Mouse (Mus musculus) spleen, adult 2 months (tissue): Measurements from ENCODE around the gene Mrpl16.

Experiments
- CTCF ChIP-seq: fragments of 200-500 bp; IDR thresholded peaks from 2 replicates; pipeline ENCODE4 v1.5.1; 2011; ENCODE audit warnings: mild to moderate bottlenecking, inconsistent platforms; ENCODE audit not compliant: insufficient read depth, insufficient read length, insufficient replicate concordance; ENCODE audit errors: extremely low read depth
- POLR2A ChIP-seq: fragments of 200-500 bp; IDR thresholded peaks from 2 replicates; pipeline ENCODE4 v1.6.1; 2011; ENCODE audit warnings: low read depth, low read length, inconsistent platforms

DNA sequence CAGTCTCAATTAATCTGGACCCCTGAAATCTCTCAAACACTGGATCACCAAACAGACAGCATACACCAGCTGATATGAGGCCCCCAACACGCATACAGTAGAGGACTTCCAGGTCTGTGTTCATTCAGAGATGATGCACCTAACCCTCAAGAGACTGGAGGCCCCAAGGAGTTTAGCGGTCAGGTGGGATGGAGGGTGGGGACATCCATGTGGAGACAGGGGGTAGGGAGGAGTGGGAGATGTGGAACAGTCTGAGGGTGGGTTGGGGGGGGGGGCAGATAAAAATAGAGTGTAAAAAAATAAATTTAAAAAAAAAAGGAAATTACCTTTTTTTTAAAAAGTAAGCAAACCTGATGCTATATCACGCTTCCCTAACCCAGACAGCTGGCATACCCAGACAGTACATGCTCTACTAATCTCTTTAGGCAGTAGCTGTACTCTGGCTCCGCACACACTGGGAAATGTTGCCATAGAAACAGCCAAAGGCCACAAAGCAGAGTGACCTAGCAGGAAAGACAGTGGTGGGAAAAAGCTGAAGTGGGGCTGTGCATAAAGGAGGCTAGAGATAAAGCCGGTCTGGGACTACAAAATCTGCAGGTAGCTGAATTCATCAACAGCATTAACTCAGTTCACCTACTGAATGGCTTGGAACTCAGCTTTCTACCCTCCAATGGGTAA, 41.6 kb downstream of the Mrpl16 start:
- no peak for TF ChIP-seq POLR2A
- TF ChIP-seq CTCF: no peak
